Mouse (Mus musculus): ENCODE measurements at regions not wholly inside any gene's neighbourhood (a gene's known extent, or its start where the extent isn't known, plus 50 kb on each side); places are given as distances from the start of the nearest gene placed in this dataset.

DNA sequence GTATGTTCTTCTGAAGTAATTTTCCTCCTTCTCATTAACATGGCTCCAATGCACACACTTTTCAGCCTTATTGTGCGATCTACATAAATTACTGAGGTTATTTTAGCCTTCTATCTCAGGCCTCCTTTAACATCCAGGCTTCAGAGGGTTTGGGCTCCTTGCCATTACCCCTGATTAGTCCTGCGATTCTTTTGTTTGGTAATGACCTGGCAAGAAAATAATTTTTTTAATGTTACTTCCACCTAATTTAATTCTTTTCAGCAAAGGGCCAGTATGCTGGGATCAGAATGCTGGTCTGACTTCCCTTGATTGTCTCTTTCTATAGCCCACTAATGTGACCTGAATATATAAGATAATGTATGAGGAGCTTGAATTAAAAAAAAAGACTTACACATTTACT lies 739.4 kb downstream of the Tbl1xr1 start:
- Histone ChIP-seq H3K4me1 (ENCODE audit: control insufficient read depth, insufficient read depth, low read length) (no peaks in the 10 kb centered on the region), H3K4me2 (ENCODE audit: low read length) (no peak overlapping the region), H3K4me3 (replicated peaks; ENCODE audit: low read depth, low read length) (no peak overlapping the region), H3K36me3 (ENCODE audit: control insufficient read depth, insufficient read depth, low read length) (no peaks in the 10 kb centered on the region), H3K27ac (replicated peaks; ENCODE audit: low read depth, low read length) (no peak overlapping the region), H3K9me3 (ENCODE audit: control insufficient read depth, low read length) (no peaks in the 10 kb centered on the region), H3K9ac (replicated peaks; ENCODE audit: low read length) (no peak overlapping the region), H3K27me3 (ENCODE audit: control insufficient read depth, insufficient read depth, low read length) (no peaks in the 10 kb centered on the region)
- ATAC-seq (ENCODE audit: low FRiP score, low TSS enrichment) (no peak), DNase-seq (no peak)
- WGBS: 82% methylated on average over 2 of the region's 2 CpGs

DNA sequence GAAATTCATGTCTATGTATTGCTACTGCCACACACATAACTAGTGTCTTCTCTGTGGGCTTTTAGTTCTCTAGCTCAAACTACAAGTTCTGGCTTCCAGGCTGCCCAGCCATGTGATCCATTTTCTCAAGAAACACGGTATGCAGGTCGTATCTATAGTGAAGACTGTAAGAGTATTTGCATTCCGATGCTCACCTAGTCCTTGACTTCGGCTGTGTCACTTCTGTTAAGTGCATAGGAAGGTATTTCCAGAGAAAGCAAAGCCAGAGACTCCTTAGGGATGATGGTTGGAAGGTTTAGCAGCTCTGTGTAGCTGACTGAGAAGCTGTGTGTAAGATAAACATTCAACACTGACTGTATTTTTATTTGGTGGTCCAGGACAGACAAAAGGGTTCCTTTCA lies 750.0 kb downstream of the Tbl1xr1 start:
- Histone ChIP-seq H3K4me3 (replicated peaks; ENCODE audit: low read depth, low read length) (no peak overlapping the region), H3K9me3 (ENCODE audit: control insufficient read depth, low read length) (no peaks in the 10 kb centered on the region), H3K36me3 (ENCODE audit: control insufficient read depth, insufficient read depth, low read length) (no peaks in the 10 kb centered on the region), H3K4me1 (ENCODE audit: control insufficient read depth, insufficient read depth, low read length) (no peaks in the 10 kb centered on the region), H3K4me2 (ENCODE audit: low read length) (no peak overlapping the region), H3K27ac (replicated peaks; ENCODE audit: low read depth, low read length) (no peak overlapping the region), H3K9ac (replicated peaks; ENCODE audit: low read length) (no peak overlapping the region), H3K27me3 (ENCODE audit: control insufficient read depth, insufficient read depth, low read length) (no peaks in the 10 kb centered on the region)
- DNase-seq: no peak
- WGBS: 87% methylated on average over 4 of the region's 4 CpGs
- ATAC-seq (ENCODE audit: low FRiP score, low TSS enrichment): no peak

DNA sequence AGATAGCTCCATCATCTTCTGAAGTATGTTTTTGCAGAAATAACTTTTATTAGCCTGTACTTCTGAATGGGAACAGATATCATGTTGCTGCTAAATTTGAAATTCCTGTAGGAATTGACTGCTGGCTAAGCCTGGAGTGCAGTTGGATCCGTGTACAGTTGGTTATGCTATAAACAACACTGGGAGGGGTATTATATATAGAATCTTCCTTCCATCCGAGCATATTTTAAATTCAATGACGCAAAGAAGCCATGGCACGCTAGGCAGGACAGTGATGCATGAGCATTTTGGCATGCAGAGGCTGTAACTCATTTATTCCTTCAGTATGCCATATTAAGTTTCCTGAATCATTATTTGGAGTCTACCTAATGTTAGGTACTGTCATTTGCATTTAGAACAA lies 762.5 kb downstream of the Tbl1xr1 start:
- H3K27me3 ChIP-seq (ENCODE audit: control insufficient read depth, insufficient read depth, low read length): no peaks in the 10 kb centered on the region
- WGBS: 83% methylated on average over 4 of the region's 4 CpGs
- H3K9me3 ChIP-seq (ENCODE audit: control insufficient read depth, low read length): no peaks in the 10 kb centered on the region
- H3K9ac ChIP-seq (replicated peaks; ENCODE audit: low read length): no peak overlapping the region
- no peak overlapping the region for H3K27ac ChIP-seq (replicated peaks; ENCODE audit: low read depth, low read length)
- no peak overlapping the region for H3K4me2 ChIP-seq (ENCODE audit: low read length)
- H3K4me3 ChIP-seq (replicated peaks; ENCODE audit: low read depth, low read length): no peak overlapping the region
- DNase-seq (no peak), ATAC-seq (ENCODE audit: low FRiP score, low TSS enrichment) (no peak)
- H3K4me1 ChIP-seq (ENCODE audit: control insufficient read depth, insufficient read depth, low read length): no peaks in the 10 kb centered on the region
- no peaks in the 10 kb centered on the region for H3K36me3 ChIP-seq (ENCODE audit: control insufficient read depth, insufficient read depth, low read length)

DNA sequence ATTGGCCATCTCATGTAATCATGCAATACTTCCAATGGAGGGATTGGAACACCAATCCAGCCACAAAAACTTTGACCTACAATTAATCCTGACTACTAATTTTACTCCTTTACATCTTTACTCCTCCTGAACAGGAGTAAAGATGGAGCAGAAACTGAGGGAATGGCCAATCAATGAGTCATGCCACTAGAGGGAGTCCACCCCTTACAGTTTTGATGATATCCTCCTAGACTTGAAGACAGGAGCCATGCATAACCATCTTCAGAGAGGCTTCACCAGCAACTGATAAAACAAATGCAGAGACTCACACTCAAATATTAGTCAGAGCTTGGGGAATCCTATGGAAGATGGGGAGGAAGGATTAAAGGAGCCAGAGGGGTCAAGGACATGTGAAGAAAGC lies 774.0 kb downstream of the Tbl1xr1 start:
- Histone ChIP-seq H3K27ac (replicated peaks; ENCODE audit: low read depth, low read length) (no peak overlapping the region), H3K4me1 (ENCODE audit: control insufficient read depth, insufficient read depth, low read length) (no peaks in the 10 kb centered on the region), H3K9ac (replicated peaks; ENCODE audit: low read length) (no peak overlapping the region), H3K4me3 (replicated peaks; ENCODE audit: low read depth, low read length) (no peak overlapping the region), H3K4me2 (ENCODE audit: low read length) (no peak overlapping the region), H3K9me3 (ENCODE audit: control insufficient read depth, low read length) (no peaks in the 10 kb centered on the region), H3K27me3 (ENCODE audit: control insufficient read depth, insufficient read depth, low read length) (no peaks in the 10 kb centered on the region), H3K36me3 (ENCODE audit: control insufficient read depth, insufficient read depth, low read length) (no peaks in the 10 kb centered on the region)
- ATAC-seq (ENCODE audit: low FRiP score, low TSS enrichment) (no peak), DNase-seq (no peak)

DNA sequence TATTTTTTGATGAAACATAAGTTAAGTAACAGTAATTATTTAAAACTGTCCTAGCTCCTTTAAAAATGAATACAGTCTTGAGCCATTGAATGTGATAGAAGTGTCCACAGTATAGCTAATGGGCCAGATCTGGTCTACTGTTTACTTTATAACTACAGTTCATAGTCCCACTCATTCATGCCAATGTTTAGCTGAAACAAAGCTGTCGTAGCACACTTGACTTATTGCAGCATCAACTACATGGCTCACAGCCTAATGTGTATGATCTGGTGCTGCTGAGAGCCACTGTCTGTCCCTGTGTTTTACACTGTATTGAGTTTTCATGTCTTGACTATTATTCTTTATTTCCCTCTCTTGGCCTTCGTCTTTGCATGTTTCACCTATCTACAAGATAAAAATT lies 787.1 kb downstream of the Tbl1xr1 start:
- H3K27ac ChIP-seq (replicated peaks; ENCODE audit: low read depth, low read length): no peak overlapping the region
- H3K4me1 ChIP-seq (ENCODE audit: control insufficient read depth, insufficient read depth, low read length): no peaks in the 10 kb centered on the region
- H3K36me3 ChIP-seq (ENCODE audit: control insufficient read depth, insufficient read depth, low read length): no peaks in the 10 kb centered on the region
- no peak for DNase-seq
- no peaks in the 10 kb centered on the region for H3K27me3 ChIP-seq (ENCODE audit: control insufficient read depth, insufficient read depth, low read length)
- ATAC-seq (ENCODE audit: low FRiP score, low TSS enrichment): no peak
- H3K9ac ChIP-seq (replicated peaks; ENCODE audit: low read length): no peak overlapping the region
- 96% methylated on average over 2 of the region's 2 CpGs for WGBS
- no peak overlapping the region for H3K4me3 ChIP-seq (replicated peaks; ENCODE audit: low read depth, low read length)
- H3K4me2 ChIP-seq (ENCODE audit: low read length): no peak overlapping the region
- H3K9me3 ChIP-seq (ENCODE audit: control insufficient read depth, low read length): no peaks in the 10 kb centered on the region

DNA sequence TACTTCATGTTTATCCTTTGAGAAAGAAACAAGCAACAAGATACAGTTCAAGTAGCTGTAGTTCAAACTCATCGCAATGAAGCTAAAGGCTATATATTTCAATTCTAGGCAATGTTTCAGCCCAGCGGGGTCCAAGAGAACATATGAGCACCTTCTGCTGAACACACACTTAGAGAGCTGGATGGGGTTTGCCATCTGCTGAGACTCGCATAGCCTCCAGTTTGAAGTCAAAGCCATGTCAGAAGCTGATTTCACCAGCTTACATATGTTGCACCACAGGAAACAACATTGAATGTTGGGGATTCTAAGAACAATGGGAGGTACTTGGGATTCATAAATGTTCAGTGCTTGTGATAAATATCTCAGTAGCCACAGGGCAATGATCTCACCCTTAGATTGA lies 801.4 kb downstream of the Tbl1xr1 start:
- no peaks in the 10 kb centered on the region for H3K36me3 ChIP-seq (ENCODE audit: control insufficient read depth, insufficient read depth, low read length)
- no peak overlapping the region for H3K27ac ChIP-seq (replicated peaks; ENCODE audit: low read depth, low read length)
- ATAC-seq (ENCODE audit: low FRiP score, low TSS enrichment): no peak
- H3K4me3 ChIP-seq (replicated peaks; ENCODE audit: low read depth, low read length): no peak overlapping the region
- no peak for DNase-seq
- WGBS: 92% methylated on average over 3 of the region's 3 CpGs
- H3K4me1 ChIP-seq (ENCODE audit: control insufficient read depth, insufficient read depth, low read length): no peaks in the 10 kb centered on the region
- H3K4me2 ChIP-seq (ENCODE audit: low read length): no peak overlapping the region
- H3K9me3 ChIP-seq (ENCODE audit: control insufficient read depth, low read length): no peaks in the 10 kb centered on the region
- no peaks in the 10 kb centered on the region for H3K27me3 ChIP-seq (ENCODE audit: control insufficient read depth, insufficient read depth, low read length)
- no peak overlapping the region for H3K9ac ChIP-seq (replicated peaks; ENCODE audit: low read length)

DNA sequence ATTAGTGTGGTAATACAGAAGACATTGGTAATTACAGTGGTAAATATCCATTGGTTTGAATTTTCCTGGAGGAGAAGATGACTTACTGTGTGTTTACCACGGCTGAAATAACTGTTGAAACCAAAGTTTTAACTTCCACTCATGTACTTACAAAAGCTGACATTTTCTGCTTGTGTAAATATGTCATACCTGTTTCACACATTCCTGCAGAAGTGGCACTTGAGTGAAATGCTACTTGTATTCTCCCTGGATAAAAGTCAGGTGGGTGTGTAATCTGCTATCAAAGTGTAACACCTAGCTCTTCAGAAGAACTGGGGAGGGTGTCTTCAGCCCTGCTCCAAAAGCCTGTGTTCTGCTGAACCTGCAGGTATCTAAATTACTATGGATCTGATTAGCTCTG lies 816.3 kb downstream of the Tbl1xr1 start:
- no peaks in the 10 kb centered on the region for H3K27me3 ChIP-seq (ENCODE audit: control insufficient read depth, insufficient read depth, low read length)
- 71% methylated on average over 1 of the region's 1 CpGs for WGBS
- H3K4me2 ChIP-seq (ENCODE audit: low read length): no peak overlapping the region
- no peak overlapping the region for H3K4me3 ChIP-seq (replicated peaks; ENCODE audit: low read depth, low read length)
- H3K36me3 ChIP-seq (ENCODE audit: control insufficient read depth, insufficient read depth, low read length): no peaks in the 10 kb centered on the region
- H3K9me3 ChIP-seq (ENCODE audit: control insufficient read depth, low read length): no peaks in the 10 kb centered on the region
- no peak overlapping the region for H3K27ac ChIP-seq (replicated peaks; ENCODE audit: low read depth, low read length)
- DNase-seq (no peak), ATAC-seq (ENCODE audit: low FRiP score, low TSS enrichment) (no peak)
- no peaks in the 10 kb centered on the region for H3K4me1 ChIP-seq (ENCODE audit: control insufficient read depth, insufficient read depth, low read length)
- no peak overlapping the region for H3K9ac ChIP-seq (replicated peaks; ENCODE audit: low read length)

DNA sequence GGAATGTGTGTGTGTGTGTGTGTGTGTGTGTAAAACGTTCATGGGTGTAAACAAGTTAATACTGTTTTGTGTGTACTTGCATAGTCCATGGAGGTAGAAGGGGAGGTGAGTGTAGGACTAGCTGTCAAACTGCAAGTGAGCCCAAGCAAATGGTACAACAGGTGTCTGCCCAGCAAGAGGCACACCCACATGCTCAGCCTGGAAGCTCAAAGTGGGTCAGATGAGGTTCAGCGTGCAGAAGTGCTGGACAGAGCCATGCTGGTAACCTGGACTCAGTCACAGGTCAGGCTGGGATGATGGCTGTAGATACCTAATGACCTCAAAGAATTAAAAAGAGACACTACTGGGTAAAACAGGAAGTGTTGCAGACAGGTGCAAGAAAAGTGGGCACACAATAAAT lies 821.2 kb downstream of the Tbl1xr1 start:
- no peak overlapping the region for H3K4me3 ChIP-seq (replicated peaks; ENCODE audit: low read depth, low read length)
- H3K36me3 ChIP-seq (ENCODE audit: control insufficient read depth, insufficient read depth, low read length): no peaks in the 10 kb centered on the region
- H3K9ac ChIP-seq (replicated peaks; ENCODE audit: low read length): no peak overlapping the region
- no peak for DNase-seq
- 66% methylated on average over 2 of the region's 2 CpGs for WGBS
- H3K27me3 ChIP-seq (ENCODE audit: control insufficient read depth, insufficient read depth, low read length): no peaks in the 10 kb centered on the region
- H3K4me1 ChIP-seq (ENCODE audit: control insufficient read depth, insufficient read depth, low read length): no peaks in the 10 kb centered on the region
- no peak overlapping the region for H3K27ac ChIP-seq (replicated peaks; ENCODE audit: low read depth, low read length)
- no peak for ATAC-seq (ENCODE audit: low FRiP score, low TSS enrichment)
- no peaks in the 10 kb centered on the region for H3K9me3 ChIP-seq (ENCODE audit: control insufficient read depth, low read length)
- H3K4me2 ChIP-seq (ENCODE audit: low read length): no peak overlapping the region

DNA sequence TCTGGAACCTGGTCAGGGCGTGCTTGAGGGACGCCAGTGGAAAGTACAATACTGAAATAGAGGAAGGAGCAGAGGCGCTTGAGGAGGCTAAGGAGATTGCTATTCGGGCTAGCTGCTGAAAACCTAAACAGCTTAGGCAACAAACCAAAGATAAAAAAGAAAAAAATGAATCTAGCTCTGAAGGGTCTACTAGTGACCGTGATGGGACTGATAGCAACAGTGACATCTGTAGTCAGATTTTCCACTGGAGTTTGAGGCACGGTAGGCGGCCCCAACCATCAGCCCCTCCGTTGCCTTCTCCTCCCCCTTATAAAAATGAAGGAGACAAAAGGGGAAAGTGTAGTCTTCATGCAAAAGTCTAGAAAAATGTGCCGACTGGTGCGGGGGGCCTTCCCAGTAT lies 824.5 kb downstream of the Tbl1xr1 start:
- WGBS: 92% methylated on average over 10 of the region's 10 CpGs
- H3K4me2 ChIP-seq (ENCODE audit: low read length): no peak overlapping the region
- ATAC-seq (ENCODE audit: low FRiP score, low TSS enrichment): no peak

More for the DNA sequence above, 824.5 kb downstream of the Tbl1xr1 start:
- no peak for DNase-seq
- Histone ChIP-seq H3K4me3 (replicated peaks; ENCODE audit: low read depth, low read length) (no peak overlapping the region), H3K9ac (replicated peaks; ENCODE audit: low read length) (no peak overlapping the region), H3K27me3 (ENCODE audit: control insufficient read depth, insufficient read depth, low read length) (no peaks in the 10 kb centered on the region), H3K4me1 (ENCODE audit: control insufficient read depth, insufficient read depth, low read length) (no peaks in the 10 kb centered on the region), H3K36me3 (ENCODE audit: control insufficient read depth, insufficient read depth, low read length) (no peaks in the 10 kb centered on the region), H3K27ac (replicated peaks; ENCODE audit: low read depth, low read length) (no peak overlapping the region), H3K9me3 (ENCODE audit: control insufficient read depth, low read length) (no peaks in the 10 kb centered on the region)
